In the genomic region with DNA sequence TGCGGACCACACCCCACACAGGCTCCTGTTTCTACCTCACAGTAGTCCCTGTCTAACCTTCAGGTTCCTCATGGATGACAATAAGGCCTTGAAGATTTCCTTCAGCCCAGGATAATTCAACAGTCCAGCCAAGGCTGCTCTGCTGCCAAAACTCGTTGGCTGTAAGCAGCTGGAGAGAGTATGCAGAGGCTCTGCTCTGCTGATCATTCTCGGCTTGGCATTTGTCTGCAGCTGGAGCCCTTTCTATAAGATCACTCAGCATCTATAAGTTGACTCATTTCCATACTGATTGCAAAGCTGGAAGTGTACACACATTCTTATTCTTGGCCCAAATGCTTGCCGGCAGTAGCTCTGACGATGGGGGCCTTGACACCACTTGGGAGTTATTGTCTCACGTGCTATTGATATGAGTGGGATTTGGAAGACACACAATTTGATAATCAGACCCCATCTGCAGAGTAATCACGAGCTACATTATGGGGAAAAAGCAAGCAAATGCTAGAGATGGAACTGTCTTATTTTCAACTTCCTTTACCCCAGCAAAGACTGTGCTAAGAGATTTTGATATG, we compare ENCODE assay signal across 22 mouse cellular contexts.
DNase-seq lines count a peak whose midpoint lies in the region; ATAC-seq lines count a peak whose summit lies in the region.
"Had no signal": no experiment of that assay in that cellular context is flagged by ENCODE, and none has a peak within 500 bp of the region (broad histone marks: within the 10 kb centered on the region; RNA-seq: fewer than 3 reads in every experiment).

No protein-coding gene starts in this region.

- no peak overlapping the region for H3K27ac ChIP-seq in heart, embryonic 12.5 days (ENCODE audit: poor library complexity, severe bottlenecking)
- H3K27ac ChIP-seq in lung, embryonic 16.5 days (ENCODE audit: low read length), result peak overlapping the region; percentile 63; the same call in 1 of the 2 replicates
- H3K27ac ChIP-seq: embryonic facial prominence, embryonic 13.5 days; hindbrain, embryonic 13.5 days; neural tube, embryonic 13.5 days had no signal

- H3K27me3 ChIP-seq in heart, embryonic 12.5 days (replicated peaks), result no peaks in the 10 kb centered on the region
- no peaks in the 10 kb centered on the region for H3K27me3 ChIP-seq in lung, embryonic 16.5 days (ENCODE audit: control insufficient read depth, insufficient read depth, low read depth, low read length)
- H3K27me3 ChIP-seq: embryonic facial prominence, embryonic 13.5 days; hindbrain, embryonic 13.5 days; neural tube, embryonic 13.5 days had no signal

- no peak overlapping the region for H3K9ac ChIP-seq in heart, embryonic 12.5 days
- H3K9ac ChIP-seq in lung, embryonic 16.5 days (ENCODE audit: low read length), result no peak overlapping the region
- H3K9ac ChIP-seq: embryonic facial prominence, embryonic 13.5 days; hindbrain, embryonic 13.5 days; liver, postnatal 0 days; neural tube, embryonic 13.5 days had no signal

- H3K9me3 ChIP-seq in heart, embryonic 12.5 days (replicated peaks), result no peaks in the 10 kb centered on the region
- no peaks in the 10 kb centered on the region for H3K9me3 ChIP-seq in lung, embryonic 16.5 days (ENCODE audit: control insufficient read depth, low read length)
- H3K9me3 ChIP-seq: embryonic facial prominence, embryonic 13.5 days; hindbrain, embryonic 13.5 days; neural tube, embryonic 13.5 days had no signal

- no peak overlapping the region for H3K4me2 ChIP-seq in heart, embryonic 12.5 days
- no peak overlapping the region for H3K4me2 ChIP-seq in lung, embryonic 16.5 days (ENCODE audit: low read depth, low read length)
- H3K4me2 ChIP-seq: embryonic facial prominence, embryonic 13.5 days; hindbrain, embryonic 13.5 days; midbrain, embryonic 11.5 days; neural tube, embryonic 13.5 days had no signal

- H3K36me3 ChIP-seq in heart, embryonic 12.5 days, result no peaks in the 10 kb centered on the region
- H3K36me3 ChIP-seq in lung, embryonic 16.5 days (ENCODE audit: control insufficient read depth, insufficient read depth, low read length), result no peaks in the 10 kb centered on the region
- H3K36me3 ChIP-seq: embryonic facial prominence, embryonic 13.5 days; G1E; hindbrain, embryonic 13.5 days; neural tube, embryonic 13.5 days had no signal

- no peaks in the 10 kb centered on the region for H3K4me1 ChIP-seq in heart, embryonic 12.5 days (replicated peaks)
- H3K4me1 ChIP-seq in lung, embryonic 16.5 days (replicated peaks; ENCODE audit: control insufficient read depth, insufficient read depth, low read length), result peaks cover 8% of the 10 kb centered on the region; the same call in 1 of the 2 replicates
- H3K4me1 ChIP-seq: embryonic facial prominence, embryonic 13.5 days; hindbrain, embryonic 13.5 days; neural tube, embryonic 13.5 days had no signal

- peak; percentile 13 to 23 for DNase-seq in cerebellum, postnatal 10 days
- no peak for DNase-seq in cerebellum, adult 18-20 months
- peak; percentile 3 for DNase-seq in heart, postnatal 36 days
- DNase-seq in lung, adult 18-20 months, result no peak
- DNase-seq in lung, postnatal 14 days, result peak; percentile 21
- no peak for DNase-seq in thymus, postnatal 10 days (ENCODE audit: low spot score in 2 of 2)
- DNase-seq: adrenal gland, adult 8-10 months; cerebellum, adult 2 months; kidney, adult 18-20 months; kidney, postnatal 14 days; liver; liver, postnatal 0 days; right cerebral cortex, postnatal 4 days; thymus, adult 2 months had no signal

- no peak for ATAC-seq in heart, embryonic 12.5 days (ENCODE audit: insufficient number of reproducible peaks, low FRiP score)
- peak; percentile 97 for ATAC-seq in lung, embryonic 16.5 days (ENCODE audit: low read depth)
- ATAC-seq: CD4-positive, CD25-positive, alpha-beta regulatory T cell, adult 4 months; liver, postnatal 0 days had no signal

- WGBS in heart, embryonic 12.5 days, result 69% methylated on average over 7 of the region's 7 CpGs
- WGBS in lung, embryonic 16.5 days, result 47% methylated on average over 7 of the region's 7 CpGs

- intact Hi-C loops in heart, postnatal 36 days (cut with DNase I), result no loop called here

- H3K4me3 ChIP-seq in heart, embryonic 12.5 days, result no peak overlapping the region
- no peak overlapping the region for H3K4me3 ChIP-seq in lung, embryonic 16.5 days (ENCODE audit: low read length)
- H3K4me3 ChIP-seq: embryonic facial prominence, embryonic 13.5 days; hindbrain, embryonic 13.5 days; neural tube, embryonic 13.5 days had no signal

Comparison
In these comparisons a context has a peak if more than half of its experiments do, and no peak if none do; other contexts are left out.
1. DNase-seq: peak in cerebellum, postnatal 10 days (2 of 2), heart, postnatal 36 days (2 of 2) and lung, postnatal 14 days (single experiment); none in cerebellum, adult 18-20 months (0 of 2), lung, adult 18-20 months (0 of 2) and thymus, postnatal 10 days (0 of 2).